Mouse (Mus musculus) mammary gland, adult 2 months (tissue): ENCODE results near the gene Ccr6. TPM values are rescaled to one million over a fixed set of nuclear protein-coding genes. Genes with fewer than 3 reads are reported as not detected.

Source experiments
- polyA plus RNA-seq: library from polyadenylated mRNA; depleted of rRNA; stranded (reverse); fragments of >200 nt; gene quantifications from 2 replicates; pipeline ENCODE4 v1.2.3, GENCODE M21; 2012; ENCODE audit warnings: low replicate concordance; rRNA removed

The Ccr6 gene
- 21.7 and 22.5 TPM in 2 replicates for polyA plus RNA-seq

GRCm38 (mm10) chr17:8235743-8236142 lies at the start of gene Ccr6:
Gene Ccr6 (plus strand): TSS chr17:8236043.

GRCm38 (mm10) chr17:8282821-8283525 lies 47.1 kb downstream of the Ccr6 start, which contains the start of gene Mpc1:
Gene Mpc1 (plus strand): TSS chr17:8282904.

Other genes with a start within 250 kb of the Ccr6 start
- 0.45 and 3.4 TPM in 2 replicates for gene Gm49673, start 88.3 kb upstream of the Ccr6 start, polyA plus RNA-seq
- 26.0 and 47.1 TPM in 2 replicates for gene Rnaset2a, start 87.9 kb upstream of the Ccr6 start, polyA plus RNA-seq
- 1.4 and 3.8 TPM in 2 replicates for gene Fgfr1op, start 70.5 kb upstream of the Ccr6 start, polyA plus RNA-seq
- gene Mpc1, start 46.9 kb downstream of the Ccr6 start, polyA plus RNA-seq: 278 and 789 TPM in 2 replicates
- gene Sft2d1, start 75.1 kb downstream of the Ccr6 start, polyA plus RNA-seq: 59.6 and 107 TPM in 2 replicates
- gene Prr18, start 101.4 kb downstream of the Ccr6 start, polyA plus RNA-seq: 0.20 and 0.31 TPM in 2 replicates
- not detected in 2 replicates for gene T2, start 119.9 kb downstream of the Ccr6 start, polyA plus RNA-seq
- not detected in 2 replicates for gene T, start 198.4 kb downstream of the Ccr6 start, polyA plus RNA-seq